Mouse (Mus musculus) cerebellum, adult 9-11 months (tissue): ENCODE data around the gene Tfeb.

Source experiments
- DNase-seq: peaks from one replicate; pipeline ENCODE4 v3.0.0; 2022

Gene Tfeb

GRCm38 (mm10) chr17:47754246-47754645, 17.4 kb downstream of the Tfeb start:
- DNase-seq, result no peak

- no peak for DNase-seq
Measured at GRCm38 (mm10) chr17:47756366-47756765, 19.5 kb downstream of the Tfeb start.

GRCm38 (mm10) chr17:47757056-47757610, 20.3 kb downstream of the Tfeb start:
- DNase-seq, result peak; percentile 42

DNA sequence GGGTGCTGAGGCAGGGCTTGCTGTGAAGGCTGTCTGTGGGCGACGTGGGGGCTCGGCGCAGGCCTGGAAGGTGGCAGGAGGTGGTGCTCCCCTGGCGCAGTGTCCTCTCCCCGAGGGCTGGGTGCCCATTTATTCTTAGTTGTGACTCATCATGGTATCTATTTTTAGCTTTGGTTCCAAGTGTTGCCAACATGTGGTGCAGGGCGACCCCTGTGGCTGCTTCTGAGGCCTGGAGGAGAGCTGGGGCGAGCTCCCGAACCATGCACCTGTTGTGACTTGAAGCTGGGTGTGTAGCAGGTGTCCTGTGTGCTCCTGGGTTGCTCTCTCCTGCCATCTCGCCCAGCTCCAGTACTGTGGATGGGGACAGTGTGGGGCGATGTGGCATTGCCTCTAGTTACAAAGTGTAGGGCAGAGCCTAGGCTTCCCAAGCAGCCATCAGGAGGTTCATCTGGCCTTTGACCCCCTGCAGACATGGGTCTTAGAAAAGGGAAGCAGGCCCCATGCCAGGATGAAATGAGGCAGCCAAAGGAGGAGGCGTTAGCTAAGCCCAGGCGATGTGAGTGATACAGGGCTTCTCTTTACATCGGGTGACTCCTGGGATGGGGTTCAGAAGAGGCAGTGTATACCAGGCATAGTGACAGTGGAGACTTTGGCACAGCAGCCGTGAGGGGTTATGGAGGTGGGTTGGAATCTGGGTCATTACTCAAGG, 23.0 kb downstream of the Tfeb start:
- DNase-seq, result peak; percentile 73

DNA sequence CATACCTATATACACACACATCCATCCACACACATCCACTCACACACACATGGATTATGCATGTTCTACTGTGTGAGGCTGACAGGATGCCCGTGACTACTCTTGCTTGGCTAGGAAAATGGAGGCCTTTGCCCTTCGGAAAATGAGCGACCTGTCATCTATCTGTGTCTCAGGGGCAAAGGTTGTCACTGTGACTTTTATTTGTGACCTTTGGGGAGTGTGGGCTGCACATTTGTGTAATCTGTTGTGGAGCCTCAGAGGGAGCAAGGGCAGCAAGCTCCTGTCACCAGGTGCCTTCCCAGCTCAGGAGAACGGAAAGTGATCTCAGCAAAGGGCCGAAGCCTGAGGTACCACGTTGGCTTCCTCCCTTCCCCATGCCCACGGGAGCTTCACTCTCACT, 25.2 kb downstream of the Tfeb start:
- DNase-seq, result no peak

- DNase-seq, result peak; percentile 78
Measured at GRCm38 (mm10) chr17:47762518-47763340, 25.9 kb downstream of the Tfeb start.

DNA sequence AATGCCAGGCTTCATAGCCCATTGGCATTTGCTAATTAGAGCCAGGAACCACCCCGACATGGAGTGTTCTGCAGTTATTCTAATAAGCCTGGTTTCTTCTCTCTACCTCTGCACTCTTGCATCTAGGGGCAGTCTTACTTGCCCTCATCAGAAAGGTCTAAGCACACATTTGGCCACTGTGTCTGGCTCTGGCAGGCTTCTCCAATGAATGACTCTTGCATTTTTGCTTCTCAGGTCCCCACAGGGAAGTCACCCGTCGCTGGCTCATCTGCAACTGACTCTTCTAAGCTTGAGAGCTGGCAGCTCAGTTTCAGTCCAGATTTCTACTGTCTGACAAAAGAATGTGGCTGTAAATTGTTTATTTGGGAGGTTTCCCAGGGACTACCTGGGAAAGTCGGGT, 29.2 kb downstream of the Tfeb start:
- DNase-seq, result no peak

GRCm38 (mm10) chr17:47766407-47767043, 29.7 kb downstream of the Tfeb start:
- no peak for DNase-seq

DNA sequence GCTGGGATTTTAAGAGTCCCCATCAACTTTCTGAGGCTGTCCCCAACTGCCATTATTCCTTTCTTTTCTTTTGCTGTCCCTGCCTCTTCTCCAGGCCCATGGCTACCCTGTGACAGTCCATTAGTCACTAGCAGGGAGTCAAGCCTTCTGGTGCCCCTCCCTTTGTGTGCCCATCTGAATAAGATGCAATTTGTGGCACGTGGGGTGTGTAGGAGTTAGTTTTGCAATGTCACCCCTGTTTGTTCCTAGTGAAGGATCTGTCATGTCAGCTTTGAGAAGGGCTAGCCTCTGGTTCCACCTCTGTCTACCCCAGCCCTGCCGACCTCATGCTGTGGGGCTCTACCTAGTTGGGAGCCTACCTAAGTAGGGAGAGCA, 30.2 kb downstream of the Tfeb start:
- no peak for DNase-seq

DNA sequence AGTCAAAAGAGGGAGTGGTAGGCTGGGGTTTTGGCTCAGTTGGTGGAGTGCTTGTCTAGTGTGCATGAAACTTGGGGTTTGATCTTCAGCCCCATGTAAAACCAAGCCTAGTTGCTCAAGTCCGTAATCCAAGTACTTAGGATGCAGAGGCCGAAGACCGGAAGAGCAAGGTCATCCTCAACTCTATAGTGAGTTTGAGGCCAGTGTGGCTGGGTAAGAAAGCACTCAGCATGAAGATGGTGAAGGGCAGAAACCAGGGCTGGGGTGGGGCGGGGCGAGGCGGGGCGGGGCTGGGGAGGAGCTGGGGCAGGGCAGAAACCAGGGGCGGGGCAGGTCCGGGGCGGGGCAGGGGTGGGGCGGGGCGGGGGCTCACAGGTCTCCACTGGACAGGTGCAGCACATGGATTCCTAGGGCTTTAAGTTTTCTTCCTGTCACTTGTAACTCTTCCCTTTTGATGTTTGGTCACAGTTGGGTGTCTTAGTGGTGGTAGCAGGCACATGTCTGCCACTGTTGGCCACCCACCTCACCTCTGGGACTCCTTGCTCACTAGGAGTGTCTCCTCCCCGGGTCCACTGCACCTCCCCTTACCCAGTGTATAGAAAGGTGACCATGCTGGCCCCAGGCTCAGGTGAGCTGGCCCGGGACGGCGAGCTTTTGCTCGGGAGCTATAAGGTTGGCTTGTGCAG, 30.8 kb downstream of the Tfeb start:
- no peak for DNase-seq

DNA sequence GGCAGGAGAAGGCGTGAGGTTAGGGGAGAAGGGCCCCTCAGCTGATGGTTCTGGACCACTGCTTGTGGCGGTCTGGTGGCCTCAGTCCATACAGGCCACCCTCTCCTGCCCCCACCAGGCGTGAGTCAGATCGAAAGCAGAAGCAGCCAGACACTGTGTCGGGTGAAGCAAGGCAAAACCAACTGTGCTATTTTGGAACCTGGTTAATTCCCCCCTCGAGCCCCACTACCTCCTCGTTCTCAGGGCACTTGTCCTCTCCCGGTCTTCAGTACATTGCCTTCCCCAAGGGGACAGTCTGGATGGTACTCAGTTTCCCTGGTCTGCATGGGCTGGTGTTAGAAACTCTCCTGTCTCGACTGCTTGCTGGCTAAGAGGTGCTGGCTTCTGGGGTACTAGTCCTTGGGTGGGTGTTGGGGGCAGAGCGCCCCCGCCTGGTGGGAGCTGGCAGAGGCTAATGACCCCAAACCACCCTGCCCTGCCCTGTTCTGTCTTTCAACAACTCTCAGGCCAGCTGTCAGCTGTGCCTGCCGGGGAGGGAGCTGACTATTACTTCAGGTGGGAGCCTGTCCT, 32.0 kb downstream of the Tfeb start:
- DNase-seq, result no peak

- DNase-seq, result no peak
Measured at GRCm38 (mm10) chr17:47769389-47770299, 32.8 kb downstream of the Tfeb start.

DNA sequence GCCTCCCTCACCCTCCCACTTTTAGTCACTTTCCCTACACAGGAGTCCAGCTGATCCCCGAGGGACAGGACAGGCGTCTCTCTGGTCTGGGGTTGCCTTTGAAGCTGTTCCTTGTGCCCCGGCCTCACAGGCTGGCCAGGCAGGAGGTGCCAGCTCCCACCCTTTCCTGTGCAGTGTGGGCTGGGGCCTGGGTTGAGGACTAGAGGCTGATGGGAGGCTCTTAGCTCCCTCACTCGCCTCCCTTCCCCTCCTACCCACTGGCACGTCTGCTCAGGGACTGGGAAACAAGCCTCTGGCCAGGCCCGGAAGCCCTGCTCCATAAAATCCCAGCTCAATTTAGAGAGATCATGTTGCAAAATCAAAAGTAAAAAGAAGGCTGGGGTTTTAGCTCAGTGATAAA, 36.8 kb downstream of the Tfeb start:
- DNase-seq, result no peak

- DNase-seq, result no peak
Measured at GRCm38 (mm10) chr17:47777141-47777540, 40.3 kb downstream of the Tfeb start.

GRCm38 (mm10) chr17:47780470-47780869, 43.6 kb downstream of the Tfeb start:
- no peak for DNase-seq

GRCm38 (mm10) chr17:47782486-47782885, 45.7 kb downstream of the Tfeb start:
- no peak for DNase-seq

DNA sequence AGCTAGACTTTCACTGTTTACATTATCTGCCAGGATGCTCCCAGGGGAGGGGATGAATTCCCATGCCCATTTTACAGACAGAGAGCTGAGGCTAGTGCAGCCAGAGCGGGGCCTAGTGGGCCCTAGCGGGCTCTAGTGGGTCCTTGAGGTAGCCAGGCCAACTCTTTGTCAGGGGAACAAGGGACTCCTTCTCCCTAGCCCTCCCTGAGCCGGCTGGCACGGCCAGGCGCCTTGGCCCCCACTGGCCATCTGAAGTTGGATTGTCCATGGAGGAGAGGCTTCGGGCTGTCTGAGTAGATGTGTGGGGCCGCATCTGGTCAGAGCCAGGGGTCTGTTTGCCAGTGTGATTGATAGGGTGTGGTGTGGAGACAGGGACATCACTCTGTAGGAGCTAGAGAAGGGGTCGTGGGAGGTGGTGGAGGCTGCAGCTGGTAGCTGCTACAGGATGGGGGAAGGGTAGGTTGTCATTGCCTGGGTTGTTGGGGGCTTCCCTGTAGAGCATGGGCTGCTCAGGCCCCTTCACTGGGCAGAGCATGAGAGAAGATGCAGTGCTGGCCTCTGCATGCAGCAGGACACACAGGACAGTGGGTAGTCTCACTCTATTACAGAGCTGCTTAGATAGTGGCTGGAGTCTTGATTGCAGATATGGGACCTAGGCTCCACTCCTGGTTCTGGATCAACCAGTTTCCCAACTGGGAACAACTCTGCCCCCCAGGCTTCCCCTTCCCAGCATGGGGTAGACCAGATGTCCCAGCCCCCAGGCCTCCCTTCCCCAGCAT, 46.8 kb downstream of the Tfeb start:
- DNase-seq, result peak; percentile 11

- no peak for DNase-seq
Measured at GRCm38 (mm10) chr17:47784411-47784810, 47.6 kb downstream of the Tfeb start.

GRCm38 (mm10) chr17:47787632-47788031, 50.8 kb downstream of the Tfeb start:
- DNase-seq, result no peak

DNA sequence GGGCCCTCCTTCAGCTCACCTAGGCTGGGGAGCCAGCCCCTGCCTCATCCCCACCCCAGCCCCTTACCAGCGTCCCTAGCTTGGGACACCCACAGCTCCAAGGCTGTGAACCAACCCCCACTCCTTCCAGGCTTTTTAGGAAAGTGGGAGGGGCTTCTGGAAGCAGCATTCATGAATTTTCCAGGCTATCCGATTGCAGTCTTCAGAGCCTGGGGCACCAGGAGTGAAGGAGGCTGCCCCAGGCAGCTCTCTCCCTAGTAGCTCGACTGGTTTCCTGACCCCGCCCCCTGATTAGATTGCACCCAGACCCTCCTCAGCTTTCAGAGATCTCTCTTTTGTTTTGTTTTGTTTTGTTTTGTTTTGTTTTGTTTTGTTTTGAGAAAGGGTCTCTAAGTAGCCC, 51.5 kb downstream of the Tfeb start:
- no peak for DNase-seq

GRCm38 (mm10) chr17:47788996-47789395, 52.2 kb downstream of the Tfeb start:
- no peak for DNase-seq
